Mouse (Mus musculus): ENCODE measurements at regions not wholly inside any gene's neighbourhood (a gene's known extent, or its start where the extent isn't known, plus 50 kb on each side); places are given as distances from the start of the nearest gene placed in this dataset.
A peak's percentile ranks its signal among the peaks of the same experiment; 100 is the strongest.

- DNase-seq (ENCODE audit: extremely low spot score in 1 of 2, low spot score in 2 of 2) = no peak
- no peak for TF ChIP-seq CTCF (IDR thresholded peaks at IDR 0.05)
- intact Hi-C loops (cut with DNase I) = loop anchor here (5.0 kb wide), 1 partner anchor 1786 kb away; no protein-coding TSS in a partner anchor
- Histone ChIP-seq H3K27ac (no peak overlapping the region), H3K4me3 (no peak overlapping the region)
Measured at GRCm38 (mm10) chr8:98403645-98404032, 1012.6 kb downstream of the Cdh8 start.

DNA sequence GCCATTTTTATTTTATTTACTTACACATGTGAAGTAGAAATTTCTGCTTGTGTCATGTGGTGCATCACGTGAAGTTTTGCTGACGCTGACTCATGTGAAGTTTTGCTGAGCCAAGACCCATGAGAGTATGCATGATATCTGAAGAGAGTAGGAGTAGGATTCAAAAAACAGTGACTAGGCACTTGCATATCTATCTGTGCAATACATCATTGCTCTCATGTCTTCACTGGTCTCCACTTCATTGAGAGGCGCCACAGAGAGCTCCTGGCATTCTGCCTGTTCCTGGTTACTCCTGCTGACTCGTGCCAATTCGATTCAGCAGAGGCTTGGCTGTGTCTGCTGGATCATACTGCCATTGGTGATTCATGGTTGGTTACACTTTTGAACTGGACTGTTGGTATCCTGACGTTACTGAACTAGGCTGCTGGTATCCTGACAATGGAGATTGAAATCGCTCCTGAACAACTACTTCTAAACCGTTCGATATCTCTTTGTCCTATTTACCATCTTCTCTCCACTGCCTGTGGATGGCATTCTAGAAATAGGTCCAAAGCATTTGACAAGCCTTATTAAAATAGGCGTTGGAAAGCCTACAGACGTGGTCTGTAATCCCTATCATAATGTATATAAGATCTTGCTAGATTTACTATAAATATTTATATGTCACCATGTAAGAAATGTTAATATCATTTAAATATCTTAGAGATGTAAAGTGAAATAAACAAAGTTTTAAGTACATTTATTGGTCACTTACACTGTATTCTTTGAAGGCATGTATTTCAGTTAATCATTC, 1013.2 kb downstream of the Cdh8 start:
- Histone ChIP-seq H3K27ac (no peak overlapping the region), H3K4me3 (no peak overlapping the region)
- TF ChIP-seq CTCF (IDR thresholded peaks at IDR 0.05) = no peak
- DNase-seq (ENCODE audit: extremely low spot score in 1 of 2, low spot score in 2 of 2) = no peak
- intact Hi-C loops (cut with DNase I) = loop anchor here (5.0 kb wide), 1 partner anchor 1786 kb away; no protein-coding TSS in a partner anchor

DNA sequence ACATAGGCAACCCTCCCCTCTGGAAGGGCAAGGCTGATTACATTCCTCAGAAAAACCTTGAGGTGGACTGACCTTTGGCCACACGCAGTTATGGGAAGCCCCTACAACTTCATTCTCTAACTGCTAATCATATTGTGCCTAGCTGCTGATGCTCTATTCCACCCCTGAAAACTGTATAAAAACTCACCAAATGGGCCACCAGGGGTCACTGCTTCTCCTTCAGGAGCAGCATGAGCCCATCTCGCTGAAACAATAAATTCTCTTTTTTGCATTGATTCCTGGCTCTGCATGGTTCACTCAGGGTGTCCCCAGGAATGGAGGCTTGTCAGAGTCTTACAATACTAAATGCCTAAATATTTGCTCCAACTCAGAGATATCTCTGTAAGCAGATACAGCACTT, 1034.5 kb downstream of the Cdh8 start:
- H3K4me3 ChIP-seq = no peak overlapping the region
- no peak for DNase-seq (ENCODE audit: extremely low spot score in 1 of 2, low spot score in 2 of 2)
- peak; percentile 18 for TF ChIP-seq CTCF (IDR thresholded peaks at IDR 0.05)
- H3K27ac ChIP-seq = no peak overlapping the region
- intact Hi-C loops (cut with DNase I) = no loop called here

GRCm38 (mm10) chr8:98380387-98380786, 1035.9 kb downstream of the Cdh8 start:
- intact Hi-C loops (cut with DNase I) = no loop called here
- TF ChIP-seq CTCF (IDR thresholded peaks at IDR 0.05) = no peak
- H3K27ac ChIP-seq = no peak overlapping the region
- no peak overlapping the region for H3K4me3 ChIP-seq
- no peak for DNase-seq (ENCODE audit: extremely low spot score in 1 of 2, low spot score in 2 of 2)

DNA sequence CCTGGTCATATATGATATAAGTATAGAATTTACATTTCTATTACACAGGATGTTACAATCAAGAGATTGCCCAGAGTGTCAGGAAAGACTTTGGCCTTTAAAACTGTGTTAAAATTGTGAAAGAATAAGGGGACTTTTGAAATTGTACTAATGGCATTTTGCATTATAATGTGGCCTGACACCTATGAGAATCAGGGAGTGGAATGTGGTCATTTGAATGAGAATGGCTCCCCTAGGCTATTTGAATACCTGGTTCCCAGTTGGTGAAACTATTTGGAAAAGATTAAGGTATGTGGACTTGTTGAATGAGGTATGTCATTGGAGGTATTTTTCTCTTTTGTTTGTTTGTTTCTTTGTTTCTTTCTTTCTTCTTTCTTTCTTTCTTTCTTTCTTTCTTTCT, 1038.5 kb downstream of the Cdh8 start:
- Histone ChIP-seq H3K27ac (no peak overlapping the region), H3K4me3 (no peak overlapping the region)
- no peak for TF ChIP-seq CTCF (IDR thresholded peaks at IDR 0.05)
- intact Hi-C loops (cut with DNase I) = no loop called here
- DNase-seq (ENCODE audit: extremely low spot score in 1 of 2, low spot score in 2 of 2) = no peak

DNA sequence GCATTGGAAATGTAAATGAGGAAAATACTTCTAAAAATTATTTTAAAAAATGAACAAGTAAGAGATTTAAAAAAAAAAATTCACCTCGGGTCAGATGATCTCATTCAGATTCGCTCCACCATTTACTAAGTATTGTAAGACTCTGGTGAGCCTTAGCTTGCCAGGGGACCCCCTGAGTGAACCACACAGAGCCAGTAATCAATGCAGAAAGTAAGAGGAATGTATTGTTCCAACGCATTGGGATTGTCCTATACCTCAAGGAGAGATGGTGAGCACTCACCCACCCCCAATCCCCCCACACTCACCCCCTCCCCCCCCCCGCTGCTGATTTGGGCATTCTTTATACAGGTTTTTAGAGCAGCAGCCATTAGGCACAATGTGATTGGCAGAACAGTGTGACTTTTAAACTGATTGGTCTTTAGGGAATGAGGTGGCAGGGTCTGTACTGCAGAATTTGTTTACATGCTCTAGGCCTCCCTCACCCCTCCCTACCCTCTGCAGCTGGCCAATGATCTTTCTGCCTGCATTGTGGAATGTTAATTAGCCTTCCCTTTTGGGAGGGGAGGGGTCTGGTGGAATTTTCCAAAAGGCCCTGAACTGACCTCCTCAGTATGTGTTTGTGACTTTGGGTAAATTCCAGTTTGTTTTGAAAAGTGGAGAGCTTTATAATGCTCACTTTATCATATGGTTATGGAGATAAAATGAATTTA, 1043.4 kb downstream of the Cdh8 start:
- intact Hi-C loops (cut with DNase I) = no loop called here
- no peak overlapping the region for H3K4me3 ChIP-seq
- DNase-seq (ENCODE audit: extremely low spot score in 1 of 2, low spot score in 2 of 2) = no peak
- no peak overlapping the region for H3K27ac ChIP-seq
- TF ChIP-seq CTCF (IDR thresholded peaks at IDR 0.05) = no peak

DNA sequence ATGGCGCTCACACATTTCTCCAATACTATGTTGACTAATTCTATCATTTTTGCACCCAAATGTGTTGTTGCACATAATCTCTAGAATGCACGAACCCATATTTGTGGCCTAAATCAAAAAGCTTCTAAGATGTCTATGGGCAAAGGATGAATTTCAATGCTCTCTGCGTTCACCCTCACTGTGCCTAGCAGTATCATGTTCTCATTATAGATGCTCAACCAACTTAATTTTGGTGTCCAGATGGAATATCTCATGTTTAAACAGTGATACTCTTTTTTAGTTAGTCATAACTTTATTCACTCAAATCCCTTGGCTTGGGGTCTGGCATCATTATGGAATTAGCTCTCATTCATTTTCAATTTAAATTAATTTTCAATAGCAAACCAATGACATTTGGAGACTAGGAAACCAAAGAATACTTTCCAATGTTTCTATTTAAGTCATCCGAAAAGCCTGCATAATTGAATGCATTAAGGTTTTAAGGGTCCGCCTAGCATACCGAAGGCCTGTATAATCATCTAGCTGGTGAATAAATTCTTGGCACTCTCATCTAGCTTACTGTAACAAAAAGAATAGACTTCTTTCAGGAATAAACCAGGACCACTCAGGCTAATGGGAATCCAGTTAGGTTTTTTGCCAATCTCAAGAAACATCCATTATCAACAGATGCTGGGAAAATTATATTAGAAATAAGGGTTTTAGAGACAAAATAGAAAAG, 1050.7 kb downstream of the Cdh8 start:
- TF ChIP-seq CTCF (IDR thresholded peaks at IDR 0.05) = no peak
- H3K4me3 ChIP-seq = no peak overlapping the region
- H3K27ac ChIP-seq = no peak overlapping the region
- DNase-seq (ENCODE audit: extremely low spot score in 1 of 2, low spot score in 2 of 2) = no peak
- intact Hi-C loops (cut with DNase I) = no loop called here

- DNase-seq (ENCODE audit: extremely low spot score in 1 of 2, low spot score in 2 of 2) = no peak
- H3K27ac ChIP-seq = no peak overlapping the region
- H3K4me3 ChIP-seq = no peak overlapping the region
- TF ChIP-seq CTCF (IDR thresholded peaks at IDR 0.05) = no peak
- intact Hi-C loops (cut with DNase I) = no loop called here
Measured at GRCm38 (mm10) chr8:98337279-98337678, 1079.0 kb downstream of the Cdh8 start.

DNA sequence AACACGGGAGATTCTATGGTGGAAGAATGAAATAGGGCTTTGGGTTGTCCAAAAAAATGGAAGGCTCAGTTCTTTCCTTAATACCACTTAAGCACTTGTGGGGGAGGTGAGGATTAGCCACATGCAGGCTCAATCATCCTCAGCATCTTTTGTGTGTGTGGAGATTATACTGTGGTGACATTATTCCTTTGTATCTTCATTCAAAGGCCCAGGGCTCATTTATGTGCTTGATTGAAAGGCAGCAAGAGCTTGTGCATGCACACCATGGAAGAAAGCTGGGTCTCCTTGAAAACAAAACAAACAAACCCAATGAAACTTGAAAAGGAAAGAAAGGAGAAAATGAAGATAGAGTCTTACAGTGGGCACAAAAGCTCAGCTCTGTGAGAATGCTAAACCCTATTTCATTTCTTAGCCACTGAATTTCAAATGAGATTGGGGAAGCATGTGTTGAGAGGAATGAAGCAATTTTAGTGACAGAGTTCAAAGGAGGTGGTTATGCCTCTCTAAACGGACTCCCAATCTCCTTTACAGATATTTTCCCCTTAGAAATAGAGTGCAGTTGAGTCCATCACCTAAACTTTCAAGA, 1106.8 kb downstream of the Cdh8 start:
- Histone ChIP-seq H3K4me3 (no peak overlapping the region), H3K27ac (no peak overlapping the region)
- no peak for TF ChIP-seq CTCF (IDR thresholded peaks at IDR 0.05)
- DNase-seq (ENCODE audit: extremely low spot score in 1 of 2, low spot score in 2 of 2) = no peak
- intact Hi-C loops (cut with DNase I) = no loop called here

- no peak for DNase-seq (ENCODE audit: extremely low spot score in 1 of 2, low spot score in 2 of 2)
- no peak overlapping the region for H3K4me3 ChIP-seq
Measured at GRCm38 (mm10) chr8:98294975-98295374, 1121.3 kb downstream of the Cdh8 start.

DNA sequence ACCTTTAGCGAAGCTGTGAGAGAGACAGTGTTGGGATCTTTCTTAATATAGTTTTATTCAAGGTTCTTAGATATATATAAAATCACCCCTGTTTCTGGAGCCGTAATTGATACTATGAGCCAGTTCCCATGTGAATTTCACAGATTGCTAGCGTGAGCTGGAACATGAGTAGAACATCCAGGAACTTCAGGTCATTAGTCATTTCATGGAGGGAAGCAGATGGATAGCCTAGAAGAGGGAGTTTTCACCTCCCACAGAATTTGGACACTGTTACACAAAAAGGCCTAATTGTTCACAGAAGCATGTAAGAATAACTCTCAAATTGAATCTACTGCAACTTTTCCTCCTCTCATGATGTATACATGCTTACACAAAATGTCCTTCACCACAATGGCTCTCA, 1156.0 kb downstream of the Cdh8 start:
- H3K27ac ChIP-seq = no peak overlapping the region
- H3K4me3 ChIP-seq = no peak overlapping the region
- intact Hi-C loops (cut with DNase I) = no loop called here
- no peak for DNase-seq (ENCODE audit: extremely low spot score in 1 of 2, low spot score in 2 of 2)
- TF ChIP-seq CTCF (IDR thresholded peaks at IDR 0.05) = no peak

More at GRCm38 (mm10) chr8:98294975-98295374, 1121.3 kb downstream of the Cdh8 start:
- no peak overlapping the region for H3K27ac ChIP-seq
- no peak for TF ChIP-seq CTCF (IDR thresholded peaks at IDR 0.05)
- intact Hi-C loops (cut with DNase I) = no loop called here

All from left cerebral cortex, adult 2 months (tissue).